Mouse (Mus musculus) adrenal gland, postnatal 4 days (tissue): ENCODE data around the gene Pnma3. TPM values are rescaled to one million over a fixed set of nuclear protein-coding genes. Genes with fewer than 3 reads are reported as not detected.
"Not testable (repeated sequence)": the region's sequence is repeated elsewhere in the genome, so short reads cannot be mapped to it uniquely, and the experiment has no call there.

Source experiments
- DNase-seq, 2 experiments: peaks; one replicate each; pipeline ENCODE4 v3.0.0; 2021 to 2022; ENCODE audit warnings: low spot score in 2 of 2, mixed read lengths in 2 of 2
- long read RNA-seq, 2 experiments: library from polyadenylated mRNA; stranded (forward); transcript quantifications; one replicate each; pipeline ENCODE4 v2.0.0; 2021
- total RNA-seq, 2 experiments: library from RNA; stranded (reverse); gene quantifications; 2 replicates each; pipeline ENCODE4 v1.2.3; 2021

Gene Pnma3
- total RNA-seq: 1 to 10 TPM; 1.5 to 1.6 TPM
- long read RNA-seq, experiment 1: 0 reads
- long read RNA-seq, experiment 2: 0 reads

DNA sequence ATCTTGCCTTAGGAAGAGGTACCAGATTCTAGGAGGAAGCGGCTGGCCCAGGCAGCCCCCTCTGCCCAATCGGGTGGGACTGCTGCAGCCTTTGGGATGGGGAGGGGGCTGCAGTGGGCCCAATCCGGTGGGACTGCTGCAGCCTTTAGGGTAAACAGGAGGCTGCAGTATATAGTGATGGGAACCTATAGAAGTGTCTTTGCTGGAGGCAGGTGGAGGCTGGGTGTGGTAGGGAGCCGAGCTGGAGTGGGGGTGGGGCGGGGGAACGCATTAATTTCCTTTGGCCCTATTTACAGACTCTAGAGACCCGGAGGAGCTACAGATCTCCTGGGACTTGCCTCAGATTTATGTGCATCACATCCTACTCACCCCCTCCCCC, at the start of gene Pnma3:
Pnma3 (plus strand) TSS at position 373 of the 379 bp plus-strand sequence.
- DNase-seq: no peak

DNA sequence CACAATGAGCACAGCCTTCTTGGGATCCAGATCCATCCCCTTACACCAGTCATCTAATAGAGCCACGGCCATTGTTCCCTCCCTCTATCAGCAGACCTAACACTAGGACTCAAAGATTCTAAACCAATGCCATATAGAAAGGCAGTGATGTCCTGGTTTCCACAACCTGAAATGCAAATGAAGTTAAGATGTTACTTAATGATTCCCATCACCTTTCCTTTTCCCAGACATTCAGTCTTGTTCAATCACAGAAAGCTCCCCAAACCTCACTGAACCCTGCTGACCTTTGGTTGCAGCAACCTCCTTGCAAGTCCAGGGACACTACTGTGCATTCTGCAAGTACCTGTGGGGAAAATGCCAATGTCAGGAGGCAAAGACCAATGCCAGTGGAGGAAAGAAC, 27.6 kb upstream of the Pnma3 start, which contains the start of gene Pnma5:
Pnma5 (minus strand) TSS at position 101 of the 400 bp plus-strand sequence.
- no peak for DNase-seq

DNA sequence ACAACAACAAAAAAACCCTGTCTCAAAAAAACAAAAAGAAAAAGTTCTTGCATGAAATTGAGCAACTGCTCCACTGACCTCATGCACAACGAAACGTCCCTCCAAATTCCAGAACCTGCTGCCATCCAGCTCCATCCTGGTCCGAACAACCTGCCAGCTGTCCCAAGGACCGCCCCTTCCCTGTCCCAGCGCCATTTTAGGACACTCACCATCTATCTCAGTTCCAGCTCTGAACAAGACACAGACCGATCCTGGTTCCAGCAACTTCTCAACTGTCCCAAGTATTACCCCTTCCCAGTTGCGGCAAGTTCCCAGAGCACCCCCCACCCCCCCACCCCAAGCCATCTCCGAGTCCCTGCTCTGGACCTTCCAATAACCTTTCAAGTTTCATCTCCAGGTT, 25.8 kb upstream of the Pnma3 start:
- no peak for DNase-seq

GRCm38 (mm10) chrX:73039666-73040065, 24.9 kb upstream of the Pnma3 start:
- no peak for DNase-seq

DNA sequence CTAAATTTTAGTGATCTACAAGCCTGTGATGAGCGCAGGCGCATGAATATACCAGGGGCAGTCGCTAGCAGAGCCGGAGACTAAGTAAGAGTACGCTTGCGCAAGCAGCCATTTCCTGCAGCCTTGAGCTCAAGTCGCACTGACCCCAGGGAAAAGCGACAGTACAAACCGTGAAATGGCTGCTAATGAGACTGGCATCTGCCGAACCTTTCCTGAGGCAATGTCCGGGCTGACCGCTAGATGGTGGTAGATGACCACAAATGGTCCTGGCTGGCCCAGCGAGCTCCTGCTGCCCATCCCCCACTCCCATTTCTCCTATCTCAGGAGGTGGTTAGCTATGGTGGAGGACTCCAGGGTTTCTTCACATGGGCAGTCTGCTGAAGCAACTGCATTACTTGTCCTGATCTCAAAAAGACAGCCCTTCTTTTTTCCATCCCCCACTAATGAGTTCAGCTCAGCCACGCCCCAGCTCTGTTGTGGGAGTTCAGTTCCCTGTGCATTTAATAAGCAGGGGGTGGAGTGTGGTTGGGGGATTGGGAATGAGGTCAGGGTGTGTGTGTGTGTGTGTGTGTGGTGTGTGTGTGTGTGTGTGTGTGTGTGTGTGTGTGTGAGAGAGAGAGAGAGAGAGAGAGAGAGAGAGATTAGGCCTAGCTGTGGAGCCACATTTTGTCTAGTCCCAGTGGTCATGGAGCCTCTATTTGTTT, 10.6 kb upstream of the Pnma3 start:
- peak; percentile 71 to 80 for DNase-seq

DNA sequence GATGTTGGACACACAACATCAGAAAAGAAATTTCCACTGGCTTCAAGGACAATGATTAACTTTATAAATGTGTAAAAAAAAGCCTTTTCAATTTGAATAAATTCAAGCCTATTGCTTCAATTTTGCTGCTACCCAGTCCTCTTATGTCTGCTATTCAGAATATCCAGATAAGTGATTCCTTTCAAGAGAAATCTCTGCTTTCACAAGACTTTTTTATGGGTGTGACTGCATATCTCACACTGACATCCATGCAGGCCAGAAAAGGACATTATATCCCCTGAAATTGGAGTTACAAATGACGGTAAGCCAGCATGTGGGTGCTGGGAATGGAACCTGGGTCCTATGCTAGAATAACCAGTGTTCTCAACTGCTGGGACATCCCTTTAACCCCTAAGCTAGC, 3.1 kb upstream of the Pnma3 start:
- no peak for DNase-seq

GRCm38 (mm10) chrX:73062323-73062722, 2.3 kb upstream of the Pnma3 start:
- DNase-seq: no peak

DNA sequence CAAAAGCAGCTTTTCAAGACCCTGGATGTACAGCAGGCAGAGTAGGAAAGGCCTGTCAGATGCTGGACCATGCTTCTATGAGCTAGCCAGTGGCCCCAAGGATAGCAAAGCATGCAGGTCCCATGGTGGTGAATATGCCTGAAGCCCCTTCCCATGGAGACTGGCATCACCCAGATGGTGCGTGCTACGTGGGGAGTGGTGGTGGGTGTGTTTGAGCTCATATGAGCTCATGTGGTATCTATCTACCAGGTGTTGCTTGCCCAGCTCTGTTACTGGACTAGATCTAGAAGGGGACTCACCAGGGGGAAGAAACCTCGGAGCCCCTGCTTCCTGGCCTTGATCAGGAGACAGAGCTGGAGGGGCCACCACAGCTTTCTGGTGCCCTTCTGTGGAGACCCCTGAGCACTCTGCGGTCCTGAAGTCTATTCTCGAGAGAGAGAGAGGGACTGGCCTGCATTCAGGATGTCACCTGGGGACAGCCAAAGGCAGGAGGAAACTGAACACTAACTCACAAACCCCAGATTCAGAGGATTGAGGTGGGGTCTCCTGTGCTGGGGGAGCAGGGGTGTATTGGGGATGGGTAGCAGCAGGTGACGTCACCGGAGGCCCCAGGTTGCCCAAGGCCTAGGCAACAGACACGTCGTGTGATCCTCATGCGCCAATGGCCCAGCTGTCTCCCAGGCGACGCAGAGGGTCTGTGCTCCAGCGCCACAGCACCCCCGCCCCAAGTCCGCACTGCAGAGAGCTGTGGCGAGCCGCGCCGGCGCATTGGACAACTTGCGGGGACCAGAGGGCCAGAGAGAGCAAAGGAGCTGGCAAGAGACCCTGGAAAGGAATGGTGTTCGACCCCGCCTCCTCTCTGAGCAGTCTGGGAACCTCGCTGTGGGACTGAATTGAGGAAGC, 824 bp upstream of the Pnma3 start:
- DNase-seq: no peak

DNA sequence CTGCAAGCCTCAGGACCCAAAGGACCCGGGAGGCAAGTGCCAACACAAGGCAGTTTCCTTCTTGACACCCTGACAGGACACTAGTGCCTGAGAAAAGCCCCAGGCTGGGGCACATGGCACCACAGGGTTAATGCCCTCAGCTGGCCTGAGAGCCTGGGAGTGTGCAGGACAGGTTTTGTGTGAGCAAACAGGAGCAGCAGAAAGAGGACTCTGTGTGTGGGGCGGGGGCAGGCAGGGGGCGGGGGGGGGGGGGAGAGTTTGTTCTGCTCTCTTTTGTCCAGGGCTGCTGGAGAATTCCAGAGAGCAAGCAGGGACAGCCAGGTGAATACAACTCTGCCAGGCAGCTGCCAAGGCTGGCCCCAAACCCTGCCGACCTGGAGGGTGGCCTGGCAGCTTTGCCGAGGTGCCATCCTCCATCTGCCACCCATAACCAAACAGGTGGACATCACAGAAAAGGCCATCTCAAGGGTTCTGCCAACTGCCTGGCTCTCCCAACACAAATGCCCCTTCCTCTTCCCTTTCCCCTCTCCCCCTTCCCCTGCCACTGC, 2.3 kb downstream of the Pnma3 start:
- not testable (repeated sequence) for DNase-seq

- not testable (repeated sequence) for DNase-seq
Observed at GRCm38 (mm10) chrX:73082267-73083055, 17.9 kb downstream of the Pnma3 start, which contains the start of gene Xlr4a. Xlr4a (minus strand) TSS chrX:73082478.

- not testable (repeated sequence) for DNase-seq
Observed at GRCm38 (mm10) chrX:73096941-73097508, 32.4 kb downstream of the Pnma3 start, which contains the start of gene Xlr3a. Xlr3a (minus strand) TSS chrX:73097095.

GRCm38 (mm10) chrX:73116747-73117146, 52.2 kb downstream of the Pnma3 start, which contains the start of gene Gm14685:
Gm14685 (plus strand) TSS chrX:73117047.
- not testable (repeated sequence) for DNase-seq

Other genes with a start within 250 kb of the Pnma3 start
- gene Gabrq, start 239.6 kb upstream of the Pnma3 start, total RNA-seq: under 1 TPM; 0.08 to 0.20 TPM
- gene Cetn2, start 146.4 kb upstream of the Pnma3 start, total RNA-seq: 10 to 100 TPM; 45.9 to 46.0 TPM
- 10 to 100 TPM; 25.2 to 25.5 TPM for gene Nsdhl, start 146.2 kb upstream of the Pnma3 start, total RNA-seq
- 1 to 10 TPM; 5.3 to 7.2 TPM for gene Zfp185, start 77.4 kb upstream of the Pnma3 start, total RNA-seq
- under 1 TPM in 1 of 2 experiments, not detected in 1; 0.20 TPM for gene Pnma5, start 27.7 kb upstream of the Pnma3 start, total RNA-seq
- 1 to 10 TPM in 1 of 2 experiments, not detected in 1; 1.3 TPM for gene Xlr4a, start 17.7 kb downstream of the Pnma3 start, total RNA-seq
- 1 to 10 TPM; 1.5 to 2.5 TPM for gene Xlr3a, start 32.3 kb downstream of the Pnma3 start, total RNA-seq
- gene Gm14685, start 52.3 kb downstream of the Pnma3 start, total RNA-seq: under 1 TPM; 0.22 to 0.65 TPM
- gene Xlr5b, start 84.0 kb downstream of the Pnma3 start, total RNA-seq: under 1 TPM in 1 of 2 experiments, not detected in 1; 0.31 TPM
- not detected for gene DXBay18, start 84.7 kb downstream of the Pnma3 start, total RNA-seq
- gene Spin2d, start 112.2 kb downstream of the Pnma3 start, total RNA-seq: not detected
- 10 to 100 TPM in 1 of 2 experiments, 1 to 10 TPM in 1; 4.5 to 14.5 TPM for gene Xlr3b, start 127.4 kb downstream of the Pnma3 start, total RNA-seq
- 1 to 10 TPM in 1 of 2 experiments, under 1 TPM in 1; 0.53 to 1.7 TPM for gene Xlr4b, start 149.5 kb downstream of the Pnma3 start, total RNA-seq
- gene F8a, start 163.5 kb downstream of the Pnma3 start, total RNA-seq: 1 to 10 TPM; 9.0 to 9.8 TPM
- not detected for gene Xlr4c, start 178.3 kb downstream of the Pnma3 start, total RNA-seq
- under 1 TPM in 1 of 2 experiments, not detected in 1; 0.20 TPM for gene Xlr3c, start 200.6 kb downstream of the Pnma3 start, total RNA-seq
- gene Xlr5a, start 228.2 kb downstream of the Pnma3 start, total RNA-seq: not detected
- not detected for gene Xlr5c, start 228.2 kb downstream of the Pnma3 start, total RNA-seq